Mouse (Mus musculus): ENCODE results near the gene Usp24.

- no peak for TF ChIP-seq ZC3H11A (IDR thresholded peaks at IDR 0.05; ENCODE audit: borderline replicate concordance, low read depth, low read length)
- TF ChIP-seq MAFK (IDR thresholded peaks at IDR 0.05; ENCODE audit: insufficient read depth, low read depth, low read length): no peak
- no peak for TF ChIP-seq CHD2 (IDR thresholded peaks at IDR 0.05; ENCODE audit: low read depth, low read length)
Observed at GRCm38 (mm10) chr4:106314291-106314690, 1.7 kb upstream of the Usp24 start.

All from ES-E14 (cell line).